Mouse (Mus musculus) A20 (cell line): ENCODE results near the gene Fam163a.

ENCODE experiments used
- DNase-seq: peaks from one replicate; pipeline ENCODE4 v3.0.0-alpha.2; 2011; ENCODE audit warnings: low read depth, low spot score

The Fam163a gene

GRCm38 (mm10) chr1:156028340-156028975, 176.4 kb downstream of the Fam163a start:
- DNase-seq, result peak; percentile 31

- no peak for DNase-seq
These were observed 177.0 kb downstream of the Fam163a start for GRCm38 (mm10) chr1:156027849-156028248.
